Mouse (Mus musculus) brain, adult 2 months (tissue): ENCODE measurements at regions not wholly inside any gene's neighbourhood (a gene's known extent, or its start where the extent isn't known, plus 50 kb on each side); places are given as distances from the start of the nearest gene placed in this dataset.
A peak's percentile ranks its signal among the peaks of the same experiment; 100 is the strongest.
"Not testable (repeated sequence)": the region's sequence is repeated elsewhere in the genome, so short reads cannot be mapped to it uniquely, and the experiment has no call there.

Experiments used
- DNase-seq: peaks from one replicate; pipeline ENCODE4 v3.0.0; 2011; ENCODE audit warnings: low read depth, low spot score

GRCm38 (mm10) chr9:90618154-90618553 is 347.6 kb upstream of the Tbc1d2b start:
- DNase-seq, result peak; percentile 2

- DNase-seq, result no peak
Measured at GRCm38 (mm10) chr9:90597894-90598293, 327.3 kb upstream of the Tbc1d2b start.

- no peak for DNase-seq
Measured at GRCm38 (mm10) chr9:90556742-90557141, 286.1 kb upstream of the Tbc1d2b start.

DNA sequence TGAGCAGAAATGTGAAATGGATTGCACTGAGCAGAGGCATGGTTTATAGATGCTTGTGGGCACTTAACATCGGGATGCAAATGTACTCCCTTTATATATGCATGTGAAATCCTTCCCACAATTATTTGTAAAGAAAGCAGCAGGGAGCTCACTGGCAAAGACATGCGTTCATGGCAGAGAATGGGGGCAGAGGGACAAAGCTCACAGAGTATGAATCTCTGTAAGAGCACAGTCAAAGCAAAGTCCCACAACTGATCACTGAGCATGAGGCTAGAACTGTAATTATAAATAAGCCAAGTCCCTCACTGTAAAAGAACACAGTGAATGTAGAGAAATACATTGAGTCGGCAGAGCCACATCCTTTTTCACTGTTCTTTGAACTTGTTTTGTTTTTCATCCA is 285.6 kb upstream of the Tbc1d2b start:
- no peak for DNase-seq

DNA sequence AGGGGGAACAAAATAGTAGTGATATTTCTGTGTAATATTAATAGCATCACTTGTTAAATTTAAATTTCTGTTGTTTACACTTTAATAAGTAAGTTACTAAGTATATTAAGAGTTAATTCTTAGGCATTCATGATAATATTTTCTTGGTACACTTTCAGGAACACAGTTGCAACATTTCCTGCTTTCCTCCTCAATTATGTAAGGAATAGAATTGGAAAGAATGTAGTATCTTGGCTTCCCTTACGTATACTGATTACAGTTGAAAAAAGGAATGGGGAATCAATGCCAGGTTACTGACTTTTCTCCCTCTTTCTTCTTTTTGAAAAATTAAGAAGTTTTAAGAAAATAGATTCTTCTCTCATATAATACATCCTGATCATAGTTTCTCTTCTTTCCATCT is 277.3 kb upstream of the Tbc1d2b start:
- DNase-seq, result no peak

GRCm38 (mm10) chr9:90546720-90547119 is 276.1 kb upstream of the Tbc1d2b start:
- peak; percentile 49 for DNase-seq

- DNase-seq, result not testable (repeated sequence)
Measured at GRCm38 (mm10) chr9:90537683-90538082, 267.1 kb upstream of the Tbc1d2b start.

- DNase-seq, result no peak
Measured at GRCm38 (mm10) chr9:90533372-90533771, 262.8 kb upstream of the Tbc1d2b start.

- no peak for DNase-seq
Measured at GRCm38 (mm10) chr9:90521186-90521585, 250.6 kb upstream of the Tbc1d2b start.

DNA sequence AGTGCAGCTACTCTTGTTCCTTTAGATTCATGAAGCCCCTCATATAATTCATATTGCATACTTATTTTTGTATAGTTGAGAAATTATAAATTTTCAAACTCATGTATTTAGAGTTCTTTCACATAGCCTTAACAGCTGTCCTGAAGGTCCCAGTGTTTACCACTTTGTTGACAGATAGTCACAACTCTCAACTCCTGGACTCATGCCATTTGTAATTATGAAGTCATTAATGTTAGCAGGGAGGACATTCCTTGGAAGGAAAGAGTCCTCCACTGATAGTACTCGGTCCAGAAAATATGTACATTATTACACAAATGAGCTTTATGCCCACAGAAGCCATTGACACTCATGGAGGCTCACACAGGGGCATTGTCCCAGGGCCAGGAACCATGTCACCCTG is 224.3 kb upstream of the Tbc1d2b start:
- DNase-seq, result no peak

DNA sequence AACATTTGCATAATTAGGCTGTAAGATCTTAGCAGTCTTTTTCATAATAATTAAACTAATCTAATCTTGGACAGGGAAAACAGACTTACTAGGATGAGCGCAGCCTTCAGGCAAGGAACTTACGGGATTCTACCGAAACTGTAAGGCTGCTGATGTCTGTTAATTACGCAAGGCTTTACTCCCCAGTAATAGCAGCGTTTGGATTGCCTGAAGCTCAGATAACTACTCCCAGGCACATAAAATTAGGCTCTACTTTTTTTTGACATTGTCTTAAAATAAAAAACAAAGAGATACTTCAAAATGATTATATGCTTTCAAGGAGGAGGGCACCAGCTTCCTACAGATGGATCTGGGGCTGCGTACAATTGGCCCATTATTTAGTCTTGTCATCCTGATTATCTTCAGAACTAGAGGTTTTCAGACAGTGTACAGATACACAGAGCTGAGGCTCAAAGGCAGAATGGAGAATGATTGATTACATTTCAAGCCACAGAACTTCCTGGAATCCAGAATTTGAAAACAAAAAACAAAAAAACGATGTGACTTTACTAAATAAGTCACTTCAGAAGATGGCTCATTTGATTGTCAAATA is 220.1 kb upstream of the Tbc1d2b start:
- peak; percentile 54 for DNase-seq

GRCm38 (mm10) chr9:90450579-90450978 is 180.0 kb upstream of the Tbc1d2b start:
- DNase-seq, result no peak

- peak; percentile 67 for DNase-seq
Measured at GRCm38 (mm10) chr9:90446957-90447356, 176.4 kb upstream of the Tbc1d2b start.

GRCm38 (mm10) chr9:90434902-90435301 is 164.3 kb upstream of the Tbc1d2b start:
- DNase-seq, result no peak

DNA sequence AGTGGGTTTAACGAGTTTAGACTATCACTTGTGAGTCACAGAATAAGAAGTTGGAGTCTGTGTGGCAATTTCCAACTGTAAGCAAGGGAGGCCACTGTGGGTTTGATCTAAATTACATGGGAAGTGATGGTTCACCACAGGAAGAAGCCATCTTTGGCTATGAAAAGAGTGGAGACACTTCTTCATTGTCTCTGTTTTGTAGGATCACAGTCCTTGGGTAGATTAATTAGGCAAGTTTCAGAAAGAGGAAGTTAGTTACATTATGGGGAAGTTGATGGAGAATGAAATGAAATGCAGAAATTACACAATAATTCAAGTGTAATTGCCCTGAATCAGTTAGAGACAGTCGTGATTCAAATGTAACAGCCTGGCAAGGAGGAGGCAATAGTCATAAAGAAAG is 160.3 kb upstream of the Tbc1d2b start:
- DNase-seq, result no peak

DNA sequence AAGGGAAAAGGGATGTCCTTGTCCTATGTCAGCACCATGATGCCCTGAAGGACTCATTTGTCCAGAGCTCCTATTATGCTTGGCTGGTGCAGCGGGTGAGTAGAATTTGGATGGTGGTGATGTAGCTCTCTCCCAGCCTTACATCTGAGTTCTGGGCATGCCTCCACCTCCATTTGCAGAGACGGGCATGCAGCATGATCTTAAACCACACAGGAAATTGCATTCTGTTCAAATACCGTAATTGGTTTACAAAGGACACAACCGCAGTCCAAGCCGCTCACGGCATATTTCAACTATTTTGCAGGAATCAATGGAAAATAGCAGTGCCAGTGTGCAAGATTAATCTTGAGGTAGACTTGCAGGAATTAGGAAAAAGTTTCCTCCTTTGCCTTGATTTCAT is 151.1 kb upstream of the Tbc1d2b start:
- no peak for DNase-seq

DNA sequence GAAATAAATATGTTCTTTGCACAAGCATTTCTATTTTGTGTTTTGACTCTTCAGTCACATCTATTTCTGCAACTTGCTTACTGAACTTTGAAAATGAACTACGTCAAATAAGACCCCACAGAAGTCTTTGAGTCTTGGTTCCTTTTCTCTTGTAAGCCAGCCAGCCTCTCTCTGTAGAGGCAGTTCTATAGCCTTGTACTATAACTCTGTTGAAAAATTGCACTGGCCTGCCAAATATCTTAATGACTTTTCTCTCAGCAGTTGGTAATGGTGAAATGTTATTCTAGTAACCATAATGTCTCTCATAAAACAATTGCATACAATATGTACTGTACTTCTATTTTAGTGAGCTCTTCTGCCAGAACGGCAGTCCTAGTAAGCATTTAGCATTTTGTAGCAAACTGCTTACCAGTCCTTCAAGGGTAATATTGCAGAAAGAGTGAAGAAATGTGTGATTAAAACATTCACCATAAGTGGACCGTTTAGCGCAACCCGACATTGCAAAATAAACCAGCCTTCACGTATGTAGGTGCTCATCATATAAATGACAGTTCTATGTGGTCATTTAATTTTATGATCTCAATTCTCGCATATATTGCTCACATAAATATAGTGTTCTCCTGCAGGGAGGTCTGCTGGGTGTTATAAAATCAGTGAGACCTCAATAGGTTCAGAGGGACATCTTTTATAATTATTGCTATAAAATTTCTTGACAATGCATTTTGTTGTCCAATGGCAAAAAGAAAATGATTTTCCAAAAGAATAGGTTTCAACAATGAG is 149.3 kb upstream of the Tbc1d2b start:
- DNase-seq, result no peak

DNA sequence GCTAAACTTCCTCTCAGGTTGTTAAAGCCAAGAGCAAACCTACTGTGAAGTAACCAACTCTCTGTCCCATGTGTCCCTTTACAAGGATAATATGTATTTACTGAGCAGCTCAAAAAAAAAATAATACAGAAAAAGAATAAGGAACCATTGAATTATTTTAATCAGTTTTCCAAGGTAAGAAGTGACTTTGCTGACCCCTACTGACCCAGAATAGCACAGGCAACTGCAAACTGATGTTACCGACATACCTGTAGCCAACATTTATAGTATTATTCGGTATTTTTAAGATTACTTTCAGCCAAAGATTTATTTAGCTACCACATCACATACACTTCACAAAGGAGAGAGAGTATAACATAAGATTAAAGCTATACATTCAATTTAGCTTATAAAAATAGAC is 138.2 kb upstream of the Tbc1d2b start:
- DNase-seq, result peak; percentile 7

DNA sequence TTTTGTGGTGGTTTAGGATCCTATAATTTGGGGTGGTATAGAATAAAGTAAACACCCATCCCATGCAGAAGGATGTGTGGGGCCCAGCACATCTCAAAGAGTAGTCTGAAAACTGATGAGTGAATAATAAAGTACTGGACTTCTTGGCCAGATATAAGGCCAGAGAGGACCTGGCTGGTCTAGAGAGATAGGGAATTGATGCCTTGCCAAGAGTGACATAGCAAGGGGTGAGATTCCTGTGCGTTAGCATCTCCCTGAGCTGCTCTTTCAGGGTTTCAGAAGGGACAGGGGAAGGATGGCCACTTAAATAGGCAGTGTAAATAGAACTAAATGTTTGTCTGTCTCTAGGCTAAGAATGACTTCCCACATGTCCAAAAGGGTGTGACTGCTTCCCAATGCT is 137.0 kb upstream of the Tbc1d2b start:
- no peak for DNase-seq

- no peak for DNase-seq
Measured at GRCm38 (mm10) chr9:90388401-90388800, 117.8 kb upstream of the Tbc1d2b start.

GRCm38 (mm10) chr9:90385047-90385446 is 114.4 kb upstream of the Tbc1d2b start:
- DNase-seq, result peak; percentile 92

DNA sequence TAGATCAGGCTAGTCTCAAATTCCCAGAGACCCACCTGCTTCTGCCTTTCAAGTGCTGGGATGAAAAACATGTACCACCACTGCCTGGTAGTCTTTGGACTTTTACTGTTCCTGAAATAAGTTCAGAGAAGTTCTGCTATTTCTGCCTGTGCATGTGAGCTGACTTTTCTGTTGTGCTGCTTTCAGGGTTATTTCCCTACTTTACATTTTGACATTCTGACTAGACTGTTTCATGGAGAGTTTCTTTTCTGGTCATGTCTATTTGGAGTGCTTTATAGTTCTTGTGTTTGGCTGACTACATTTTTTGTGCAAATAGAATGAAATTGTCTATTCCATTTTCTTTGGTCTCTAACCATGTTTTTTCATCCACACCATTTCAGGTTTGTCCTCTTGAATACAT is 109.5 kb upstream of the Tbc1d2b start:
- no peak for DNase-seq

- DNase-seq, result peak; percentile 72
Measured at GRCm38 (mm10) chr9:90369568-90369967, 99.0 kb upstream of the Tbc1d2b start.
